Mouse (Mus musculus): ENCODE results near the gene Cfap299.

Cfap299 gene

GRCm38 (mm10) chr5:98376799-98377090 is 47.6 kb downstream of the Cfap299 start:
- WGBS = 76% methylated on average over 4 of the region's 4 CpGs

- WGBS = 81% methylated on average over 4 of the region's 4 CpGs
Observed at GRCm38 (mm10) chr5:98380360-98380759, 51.3 kb downstream of the Cfap299 start.

- 44% methylated on average over 3 of the region's 3 CpGs for WGBS
Observed at GRCm38 (mm10) chr5:98387054-98387453, 58.0 kb downstream of the Cfap299 start.

GRCm38 (mm10) chr5:98402165-98402564 is 73.1 kb downstream of the Cfap299 start:
- 76% methylated on average over 1 of the region's 1 CpGs for WGBS

GRCm38 (mm10) chr5:98410060-98410459 is 81.0 kb downstream of the Cfap299 start:
- WGBS = 69% methylated on average over 2 of the region's 2 CpGs

GRCm38 (mm10) chr5:98416385-98417145 is 87.5 kb downstream of the Cfap299 start:
- WGBS = 87% methylated on average over 9 of the region's 9 CpGs

- WGBS = 100% methylated on average over 1 of the region's 1 CpGs
Observed at GRCm38 (mm10) chr5:98424965-98425364, 95.9 kb downstream of the Cfap299 start.

GRCm38 (mm10) chr5:98426112-98426511 is 97.0 kb downstream of the Cfap299 start:
- 90% methylated on average over 5 of the region's 5 CpGs for WGBS

- WGBS = 68% methylated on average over 7 of the region's 7 CpGs
Observed at GRCm38 (mm10) chr5:98430060-98430459, 101.0 kb downstream of the Cfap299 start.

GRCm38 (mm10) chr5:98438686-98439085 is 109.6 kb downstream of the Cfap299 start:
- 75% methylated on average over 3 of the region's 3 CpGs for WGBS

- WGBS = 89% methylated on average over 12 of the region's 12 CpGs
Observed at GRCm38 (mm10) chr5:98446771-98447462, 117.8 kb downstream of the Cfap299 start.

GRCm38 (mm10) chr5:98449873-98450272 is 120.8 kb downstream of the Cfap299 start:
- 80% methylated on average over 2 of the region's 2 CpGs for WGBS

GRCm38 (mm10) chr5:98466882-98467535 is 137.9 kb downstream of the Cfap299 start:
- WGBS = 52% methylated on average over 4 of the region's 4 CpGs

GRCm38 (mm10) chr5:98470052-98470451 is 140.9 kb downstream of the Cfap299 start:
- 51% methylated on average over 4 of the region's 4 CpGs for WGBS

GRCm38 (mm10) chr5:98476539-98476938 is 147.4 kb downstream of the Cfap299 start:
- WGBS = 67% methylated on average over 3 of the region's 3 CpGs

GRCm38 (mm10) chr5:98477261-98477660 is 148.2 kb downstream of the Cfap299 start:
- WGBS = 70% methylated on average over 8 of the region's 8 CpGs

GRCm38 (mm10) chr5:98483507-98483906 is 154.4 kb downstream of the Cfap299 start:
- 56% methylated on average over 5 of the region's 5 CpGs for WGBS

GRCm38 (mm10) chr5:98485189-98485588 is 156.1 kb downstream of the Cfap299 start:
- 81% methylated on average over 1 of the region's 1 CpGs for WGBS

- WGBS = 54% methylated on average over 4 of the region's 4 CpGs
Observed at GRCm38 (mm10) chr5:98498317-98498716, 169.2 kb downstream of the Cfap299 start.

GRCm38 (mm10) chr5:98516214-98516613 is 187.1 kb downstream of the Cfap299 start:
- 90% methylated on average over 7 of the region's 7 CpGs for WGBS

GRCm38 (mm10) chr5:98520118-98520517 is 191.0 kb downstream of the Cfap299 start:
- 81% methylated on average over 2 of the region's 2 CpGs for WGBS

GRCm38 (mm10) chr5:98522270-98522977 is 193.3 kb downstream of the Cfap299 start:
- WGBS = 62% methylated on average over 7 of the region's 7 CpGs
